Mouse (Mus musculus): ENCODE results near the gene Nprl3. TPM values are rescaled to one million over a fixed set of nuclear protein-coding genes. Genes with fewer than 3 reads are reported as not detected.
A peak's percentile ranks its signal among the peaks of the same experiment; 100 is the strongest.

Nprl3 gene
- total and polyA plus RNA-seq, 2 experiments = 13.4 to 65.4 TPM

- TF ChIP-seq CTCF (IDR thresholded peaks at IDR 0.05; ENCODE audit: low read depth, low read length) = no peak
- TF ChIP-seq POLR2A (IDR thresholded peaks at IDR 0.05; ENCODE audit: extremely low read depth, insufficient read depth, low read length) = no peak
- Histone ChIP-seq H3K27ac (replicated peaks; ENCODE audit: insufficient read depth, low read depth, low read length) (peak overlapping the region; percentile 49), H3K4me1 (ENCODE audit: control insufficient read depth, insufficient read depth, low read length) (peaks cover 19% of the 10 kb centered on the region), H3K79me2 (ENCODE audit: control insufficient read depth, insufficient read depth, low read length) (no peaks in the 10 kb centered on the region), H3K27me3 (ENCODE audit: control insufficient read depth, insufficient read depth, low read length) (no peaks in the 10 kb centered on the region), H3K4me3 (ENCODE audit: insufficient read depth, low read depth, low read length) (no peak overlapping the region), H3K9ac (ENCODE audit: low read depth, low read length) (no peak overlapping the region), H3K36me3 (ENCODE audit: control insufficient read depth, insufficient read depth, low read length) (no peaks in the 10 kb centered on the region)
- peak; percentile 63 for DNase-seq (ENCODE audit: extremely low read depth, low read depth, low spot score)
- 8% methylated on average over 4 of the region's 4 CpGs for WGBS
These were observed 42.9 kb downstream of the Nprl3 start for GRCm38 (mm10) chr11:32224468-32225139.

GRCm38 (mm10) chr11:32223297-32223967, 44.1 kb downstream of the Nprl3 start:
- Histone ChIP-seq H3K36me3 (ENCODE audit: control insufficient read depth, insufficient read depth, low read length) (no peaks in the 10 kb centered on the region), H3K4me1 (ENCODE audit: control insufficient read depth, insufficient read depth, low read length) (peaks cover 19% of the 10 kb centered on the region), H3K79me2 (ENCODE audit: control insufficient read depth, insufficient read depth, low read length) (no peaks in the 10 kb centered on the region), H3K27me3 (ENCODE audit: control insufficient read depth, insufficient read depth, low read length) (no peaks in the 10 kb centered on the region), H3K4me3 (ENCODE audit: insufficient read depth, low read depth, low read length) (no peak overlapping the region), H3K9ac (ENCODE audit: low read depth, low read length) (no peak overlapping the region), H3K27ac (replicated peaks; ENCODE audit: insufficient read depth, low read depth, low read length) (no peak overlapping the region)
- WGBS = 83% methylated on average over 4 of the region's 4 CpGs
- DNase-seq (ENCODE audit: extremely low read depth, low read depth, low spot score) = no peak
- TF ChIP-seq POLR2A (IDR thresholded peaks at IDR 0.05; ENCODE audit: extremely low read depth, insufficient read depth, low read length) (no peak), CTCF (IDR thresholded peaks at IDR 0.05; ENCODE audit: low read depth, low read length) (no peak)

GRCm38 (mm10) chr11:32222570-32223194, 44.8 kb downstream of the Nprl3 start:
- Histone ChIP-seq H3K27me3 (ENCODE audit: control insufficient read depth, insufficient read depth, low read length) (no peaks in the 10 kb centered on the region), H3K4me1 (ENCODE audit: control insufficient read depth, insufficient read depth, low read length) (peaks cover 19% of the 10 kb centered on the region), H3K27ac (replicated peaks; ENCODE audit: insufficient read depth, low read depth, low read length) (peak overlapping the region; percentile 38)

GRCm38 (mm10) chr11:32221951-32222409, 45.5 kb downstream of the Nprl3 start, which contains the start of gene Rhbdf1:
Rhbdf1 (minus strand) TSS chr11:32222300.
- WGBS = 1% methylated on average over 72 of the region's 72 CpGs
- H3K79me2 ChIP-seq (ENCODE audit: control insufficient read depth, insufficient read depth, low read length) = no peaks in the 10 kb centered on the region
- DNase-seq (ENCODE audit: extremely low read depth, low read depth, low spot score) = no peak
- H3K4me3 ChIP-seq (ENCODE audit: insufficient read depth, low read depth, low read length) = peak within 1 kb of the TSS; percentile 65
- H3K9ac ChIP-seq (ENCODE audit: low read depth, low read length) = peak within 1 kb of the TSS; percentile 69
- H3K27ac ChIP-seq (replicated peaks; ENCODE audit: insufficient read depth, low read depth, low read length) = peak within 1 kb of the TSS; percentile 38
- peaks cover 19% of the 10 kb centered on the region for H3K4me1 ChIP-seq (ENCODE audit: control insufficient read depth, insufficient read depth, low read length)
- TF ChIP-seq CTCF (IDR thresholded peaks at IDR 0.05; ENCODE audit: low read depth, low read length) = no peak
- TF ChIP-seq POLR2A (IDR thresholded peaks at IDR 0.05; ENCODE audit: extremely low read depth, insufficient read depth, low read length) = no peak
- H3K36me3 ChIP-seq (ENCODE audit: control insufficient read depth, insufficient read depth, low read length) = no peaks in the 10 kb centered on the region
- no peaks in the 10 kb centered on the region for H3K27me3 ChIP-seq (ENCODE audit: control insufficient read depth, insufficient read depth, low read length)

More at GRCm38 (mm10) chr11:32222570-32223194, 44.8 kb downstream of the Nprl3 start:
- TF ChIP-seq CTCF (IDR thresholded peaks at IDR 0.05; ENCODE audit: low read depth, low read length) (no peak), POLR2A (IDR thresholded peaks at IDR 0.05; ENCODE audit: extremely low read depth, insufficient read depth, low read length) (no peak)
- Histone ChIP-seq H3K4me3 (ENCODE audit: insufficient read depth, low read depth, low read length) (peak overlapping the region; percentile 65), H3K79me2 (ENCODE audit: control insufficient read depth, insufficient read depth, low read length) (no peaks in the 10 kb centered on the region), H3K36me3 (ENCODE audit: control insufficient read depth, insufficient read depth, low read length) (no peaks in the 10 kb centered on the region), H3K9ac (ENCODE audit: low read depth, low read length) (peak overlapping the region; percentile 69)
- WGBS = 27% methylated on average over 21 of the region's 21 CpGs
- no peak for DNase-seq (ENCODE audit: extremely low read depth, low read depth, low spot score)

- Histone ChIP-seq H3K79me2 (ENCODE audit: control insufficient read depth, insufficient read depth, low read length) (no peaks in the 10 kb centered on the region), H3K9ac (ENCODE audit: low read depth, low read length) (peak overlapping the region; percentile 69), H3K27ac (replicated peaks; ENCODE audit: insufficient read depth, low read depth, low read length) (peak overlapping the region; percentile 12; the same call in 1 of the 2 replicates), H3K36me3 (ENCODE audit: control insufficient read depth, insufficient read depth, low read length) (no peaks in the 10 kb centered on the region), H3K4me3 (ENCODE audit: insufficient read depth, low read depth, low read length) (peak overlapping the region; percentile 65), H3K27me3 (ENCODE audit: control insufficient read depth, insufficient read depth, low read length) (no peaks in the 10 kb centered on the region), H3K4me1 (ENCODE audit: control insufficient read depth, insufficient read depth, low read length) (peaks cover 17% of the 10 kb centered on the region)
- peak; percentile 38 for DNase-seq (ENCODE audit: extremely low read depth, low read depth, low spot score)
- 2% methylated on average over 43 of the region's 46 CpGs for WGBS
- TF ChIP-seq POLR2A (IDR thresholded peaks at IDR 0.05; ENCODE audit: extremely low read depth, insufficient read depth, low read length) = 0 out of 2 replicates have a peak, but pooled peaks have one; percentile 25
- no peak for TF ChIP-seq CTCF (IDR thresholded peaks at IDR 0.05; ENCODE audit: low read depth, low read length)
These were observed 46.1 kb downstream of the Nprl3 start for GRCm38 (mm10) chr11:32221225-32221950.

Measured in liver, adult 2 months (tissue).